Mouse (Mus musculus): Measurements from ENCODE around the gene Cyp4a31. TPM values are rescaled to one million over a fixed set of nuclear protein-coding genes. Genes with fewer than 3 reads are reported as not detected.

Gene Cyp4a31
- total RNA-seq, 1 experiment from 2014 or later: 5.7 TPM

Other genes with a start within 250 kb of the Cyp4a31 start
- gene Cyp4a12b, start 152.0 kb upstream of the Cyp4a31 start, total RNA-seq (2021): not detected in 2 replicates
- gene Cyp4a30b, start 111.0 kb upstream of the Cyp4a31 start, total RNA-seq (2021): not detected in 2 replicates
- 2.8 and 25.3 TPM in 2 replicates for gene Cyp4a14, start 67.5 kb upstream of the Cyp4a31 start, total RNA-seq (2021)
- gene Cyp4a10, start 45.4 kb upstream of the Cyp4a31 start, total RNA-seq (2021): 0.53 and 1.3 TPM in 2 replicates
- 3.1 and 9.7 TPM in 2 replicates for gene Cyp4a32, start 37.3 kb downstream of the Cyp4a31 start, total RNA-seq (2021)
- gene Cyp4b1, start 84.1 kb downstream of the Cyp4a31 start, total RNA-seq (2021): 18.5 and 28.6 TPM in 2 replicates
- 57.2 and 60.1 TPM in 2 replicates for gene Efcab14, start 174.1 kb downstream of the Cyp4a31 start, total RNA-seq (2021)
- 1.2 and 2.3 TPM in 2 replicates for gene Tex38, start 217.4 kb downstream of the Cyp4a31 start, total RNA-seq (2021)
- gene Atpaf1, start 221.2 kb downstream of the Cyp4a31 start, total RNA-seq (2021): 42.6 and 46.2 TPM in 2 replicates

Data from adrenal gland, postnatal 14 days (tissue).